15 mouse cellular contexts compared by ENCODE assay signal in genomic region chr1:144353320-144353719, GRCm38 (mm10).
A peak's percentile ranks its signal among the peaks of the same experiment; 100 is the strongest.
DNase-seq lines count a peak whose midpoint lies in the region; ATAC-seq and TF ChIP-seq lines count a peak whose summit lies in the region.
"Had no signal": no experiment of that assay in that cellular context is flagged by ENCODE, and none has a peak within 500 bp of the region (broad histone marks: within the 10 kb centered on the region; RNA-seq: fewer than 3 reads in every experiment).

No protein-coding gene starts in this region.

- no peak overlapping the region for H3K4me3 ChIP-seq in forebrain, embryonic 14.5 days (ENCODE audit: low read depth, low read length)
- no peak overlapping the region for H3K4me3 ChIP-seq in forebrain, embryonic 12.5 days (replicated peaks)
- H3K4me3 ChIP-seq in liver, adult 2 months (ENCODE audit: insufficient read depth, low read depth, low read length): no peak overlapping the region
- no peak overlapping the region for H3K4me3 ChIP-seq in liver, embryonic 11.5 days (ENCODE audit: low read depth, low read length)
- H3K4me3 ChIP-seq: heart, embryonic 10.5 days; hindbrain, embryonic 12.5 days; liver, embryonic 13.5 days; midbrain, embryonic 13.5 days had no signal

- no peaks in the 10 kb centered on the region for H3K79me2 ChIP-seq in liver, adult 2 months (ENCODE audit: control insufficient read depth, insufficient read depth, low read length)

- ATAC-seq in forebrain, embryonic 14.5 days: no peak
- ATAC-seq in forebrain, embryonic 12.5 days (ENCODE audit: low FRiP score): no peak
- ATAC-seq in liver, embryonic 11.5 days (replicated peaks; ENCODE audit: low FRiP score): no peak
- ATAC-seq in common myeloid progenitor, adult 5-6 weeks (replicated peaks; ENCODE audit: low read depth, poor library complexity, severe bottlenecking): peak; percentile 82
- ATAC-seq: midbrain, embryonic 13.5 days had no signal

- TF ChIP-seq POLR2A in liver, adult 2 months (IDR thresholded peaks at IDR 0.05; ENCODE audit: extremely low read depth, insufficient read depth, low read length): no peak

- no peaks in the 10 kb centered on the region for H3K4me1 ChIP-seq in forebrain, embryonic 14.5 days (ENCODE audit: control insufficient read depth, insufficient read depth, low read length)
- no peaks in the 10 kb centered on the region for H3K4me1 ChIP-seq in forebrain, embryonic 12.5 days
- H3K4me1 ChIP-seq in liver, adult 2 months (ENCODE audit: control insufficient read depth, insufficient read depth, low read length): no peaks in the 10 kb centered on the region
- H3K4me1 ChIP-seq in liver, embryonic 11.5 days (replicated peaks; ENCODE audit: control insufficient read depth, insufficient read depth, low read length): no peaks in the 10 kb centered on the region
- H3K4me1 ChIP-seq: heart, embryonic 10.5 days; hindbrain, embryonic 12.5 days; liver, embryonic 13.5 days; midbrain, embryonic 13.5 days had no signal

- H3K9me3 ChIP-seq in forebrain, embryonic 14.5 days (replicated peaks; ENCODE audit: control insufficient read depth, low read length): no peaks in the 10 kb centered on the region
- no peaks in the 10 kb centered on the region for H3K9me3 ChIP-seq in forebrain, embryonic 12.5 days
- H3K9me3 ChIP-seq in liver, embryonic 11.5 days (ENCODE audit: control insufficient read depth, low read length): no peaks in the 10 kb centered on the region
- H3K9me3 ChIP-seq: heart, embryonic 10.5 days; hindbrain, embryonic 12.5 days; liver, embryonic 13.5 days; midbrain, embryonic 13.5 days had no signal

- H3K4me2 ChIP-seq in forebrain, embryonic 14.5 days (ENCODE audit: low read length): no peak overlapping the region
- no peak overlapping the region for H3K4me2 ChIP-seq in forebrain, embryonic 12.5 days
- H3K4me2 ChIP-seq in liver, embryonic 11.5 days: no peak overlapping the region
- H3K4me2 ChIP-seq: hindbrain, embryonic 12.5 days; liver, embryonic 13.5 days; midbrain, embryonic 13.5 days had no signal

- no peaks in the 10 kb centered on the region for H3K27me3 ChIP-seq in forebrain, embryonic 14.5 days (replicated peaks; ENCODE audit: control insufficient read depth, insufficient read depth, low read length)
- H3K27me3 ChIP-seq in forebrain, embryonic 12.5 days: no peaks in the 10 kb centered on the region
- no peaks in the 10 kb centered on the region for H3K27me3 ChIP-seq in liver, adult 2 months (ENCODE audit: control insufficient read depth, insufficient read depth, low read length)
- H3K27me3 ChIP-seq in liver, embryonic 11.5 days (replicated peaks; ENCODE audit: control insufficient read depth, insufficient read depth, low read length): no peaks in the 10 kb centered on the region
- H3K27me3 ChIP-seq: hindbrain, embryonic 12.5 days; liver, embryonic 13.5 days; midbrain, embryonic 13.5 days had no signal

- H3K36me3 ChIP-seq in forebrain, embryonic 14.5 days (ENCODE audit: control insufficient read depth, insufficient read depth, low read length): no peaks in the 10 kb centered on the region
- H3K36me3 ChIP-seq in forebrain, embryonic 12.5 days (replicated peaks): no peaks in the 10 kb centered on the region
- H3K36me3 ChIP-seq in liver, adult 2 months (ENCODE audit: control insufficient read depth, insufficient read depth, low read length): no peaks in the 10 kb centered on the region
- no peaks in the 10 kb centered on the region for H3K36me3 ChIP-seq in liver, embryonic 11.5 days (ENCODE audit: control insufficient read depth, insufficient read depth, low read length)
- H3K36me3 ChIP-seq: heart, embryonic 10.5 days; hindbrain, embryonic 12.5 days; liver, embryonic 13.5 days; midbrain, embryonic 13.5 days had no signal

- H3K27ac ChIP-seq in forebrain, embryonic 14.5 days (ENCODE audit: low read depth, low read length): no peak overlapping the region
- H3K27ac ChIP-seq in forebrain, embryonic 12.5 days: no peak overlapping the region
- no peak overlapping the region for H3K27ac ChIP-seq in liver, adult 2 months (replicated peaks; ENCODE audit: insufficient read depth, low read depth, low read length)
- H3K27ac ChIP-seq in liver, embryonic 11.5 days (ENCODE audit: low read depth, low read length): no peak overlapping the region
- H3K27ac ChIP-seq: heart, embryonic 10.5 days; hindbrain, embryonic 12.5 days; liver, embryonic 13.5 days; midbrain, embryonic 13.5 days had no signal

- 0 out of 2 replicates have a peak, but pooled peaks have one; percentile 1 for TF ChIP-seq CTCF in liver, adult 2 months (IDR thresholded peaks at IDR 0.05; ENCODE audit: low read depth, low read length)

- no peak overlapping the region for H3K9ac ChIP-seq in forebrain, embryonic 14.5 days (ENCODE audit: low read length)
- H3K9ac ChIP-seq in forebrain, embryonic 12.5 days: no peak overlapping the region
- no peak overlapping the region for H3K9ac ChIP-seq in liver, adult 2 months (ENCODE audit: low read depth, low read length)
- no peak overlapping the region for H3K9ac ChIP-seq in liver, embryonic 11.5 days (ENCODE audit: low read depth, low read length)
- H3K9ac ChIP-seq: hindbrain, embryonic 12.5 days; liver, embryonic 13.5 days; midbrain, embryonic 13.5 days had no signal

- peak; percentile 27 for DNase-seq in forebrain, embryonic 14.5 days (ENCODE audit: low spot score)
- no peak for DNase-seq in liver, adult 2 months (ENCODE audit: extremely low read depth, low read depth, low spot score)
- no peak for DNase-seq in liver, embryonic 11.5 days (ENCODE audit: low spot score)
- DNase-seq in A20 (ENCODE audit: low read depth, low spot score): peak; percentile 39
- DNase-seq in cerebellum, adult 11 months: no peak
- no peak for DNase-seq in urinary bladder, postnatal 14 days (ENCODE audit: low spot score)
- DNase-seq: adrenal gland, postnatal 10 days; cerebellum, adult 11-12 months; kidney, postnatal 25 days; liver, embryonic 13.5 days had no signal

Comparison
In these comparisons a context has a peak if more than half of its experiments do, and no peak if none do; other contexts are left out.
1. DNase-seq: peak in forebrain, embryonic 14.5 days (single experiment) and A20 (single experiment); none in liver, adult 2 months (single experiment), liver, embryonic 11.5 days (single experiment), cerebellum, adult 11 months (single experiment) and urinary bladder, postnatal 14 days (single experiment).